Mouse (Mus musculus): ENCODE data around the gene Myh3.
A peak's percentile ranks its signal among the peaks of the same experiment; 100 is the strongest.

DNA sequence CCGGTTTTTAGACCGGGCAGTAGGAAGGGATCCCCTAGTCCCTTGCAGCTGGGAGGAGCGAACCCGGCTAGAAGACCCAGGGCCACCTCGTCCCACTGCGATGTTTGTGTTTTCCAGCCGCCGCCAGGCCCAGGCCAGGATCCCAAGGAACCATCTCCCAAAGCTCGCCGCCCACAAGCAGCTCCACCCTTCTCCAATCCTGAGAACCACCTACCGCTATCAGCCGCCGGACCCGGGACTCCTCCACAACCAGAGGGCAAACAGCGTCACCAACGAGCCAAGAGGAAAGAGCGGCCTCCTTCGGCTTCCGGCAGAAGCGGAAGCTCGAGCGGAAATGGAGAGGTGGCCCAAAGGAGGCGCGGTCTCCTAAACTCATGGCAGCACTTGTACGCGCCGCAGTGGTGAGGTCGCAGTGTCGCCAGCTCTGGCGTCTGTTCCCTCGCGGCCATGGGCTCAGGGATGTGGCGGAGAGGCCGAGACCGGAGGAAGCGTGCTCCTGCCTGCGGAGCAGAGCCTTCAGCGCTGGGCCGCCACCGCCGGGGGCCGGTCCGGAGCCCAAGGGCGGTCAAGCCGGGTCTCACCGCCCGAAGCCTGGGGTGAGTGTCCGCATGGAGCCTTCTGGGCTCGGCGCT lies 25.7 kb upstream of the Myh3 start, which contains the start of the genes Adprm and Sco1:
- TF ChIP-seq POLR2A (IDR thresholded peaks at IDR 0.05; ENCODE audit: borderline replicate concordance, control insufficient read depth, low read depth, low read length), result peak; percentile 66; the same call in 1 of the 2 replicates
- no peak for TF ChIP-seq CTCF (IDR thresholded peaks at IDR 0.05; ENCODE audit: control insufficient read depth, insufficient read depth, low read length)
